Mouse (Mus musculus): ENCODE data around the gene Vmn1r44. TPM values are rescaled to one million over a fixed set of nuclear protein-coding genes. Genes with fewer than 3 reads are reported as not detected.
"Not testable (repeated sequence)": the region's sequence is repeated elsewhere in the genome, so short reads cannot be mapped to it uniquely, and the experiment has no call there.

Gene Vmn1r44
- polyA plus RNA-seq, 1 experiment from 2014 or later = not detected

DNA sequence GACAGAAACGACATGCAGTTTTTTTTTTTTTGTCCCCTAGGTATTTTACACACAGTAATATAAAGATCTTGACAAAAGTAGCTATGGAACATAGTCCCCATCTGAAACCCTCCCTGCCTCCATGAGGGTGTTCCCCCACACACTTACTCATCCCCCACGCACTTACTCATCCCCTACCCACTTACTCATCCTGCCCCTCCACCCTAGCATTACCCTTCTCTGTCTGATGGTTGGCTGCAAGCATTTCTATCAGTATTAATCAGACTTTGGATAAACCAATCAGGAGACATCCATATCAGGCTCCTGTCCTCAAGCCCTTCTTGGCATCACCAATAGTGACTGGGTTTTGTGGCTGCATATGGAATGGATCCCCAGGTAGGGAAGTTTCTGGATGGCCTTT lies 6.5 kb upstream of the Vmn1r44 start:
- Histone ChIP-seq H3K27me3 (ENCODE audit: insufficient read depth, low read length) (no peaks in the 10 kb centered on the region), H3K9me3 (ENCODE audit: low read length) (no peaks in the 10 kb centered on the region), H3K4me1 (ENCODE audit: insufficient read depth) (no peaks in the 10 kb centered on the region), H3K9ac (replicated peaks) (no peak overlapping the region), H3K27ac (ENCODE audit: low read depth) (no peak overlapping the region), H3K4me2 (ENCODE audit: low read depth, low read length) (no peak overlapping the region), H3K36me3 (replicated peaks; ENCODE audit: insufficient read depth, low read length) (no peaks in the 10 kb centered on the region), H3K4me3 (ENCODE audit: low read depth, low read length) (no peak overlapping the region)
- ATAC-seq (no peak), DNase-seq (no peak)
- 56% methylated on average over 2 of the region's 2 CpGs for WGBS (ENCODE audit: insufficient replicate concordance)
- TF ChIP-seq EP300 (IDR thresholded peaks at IDR 0.05; ENCODE audit: low read depth) (no peak), CTCF (IDR thresholded peaks at IDR 0.05; ENCODE audit: low read depth) (no peak)

- DNase-seq (no peak), ATAC-seq (no peak)
- no peak overlapping the region for H3K9ac ChIP-seq (replicated peaks)
- H3K4me2 ChIP-seq (ENCODE audit: low read depth, low read length) = no peak overlapping the region
- H3K36me3 ChIP-seq (replicated peaks; ENCODE audit: insufficient read depth, low read length) = no peaks in the 10 kb centered on the region
- no peaks in the 10 kb centered on the region for H3K27me3 ChIP-seq (ENCODE audit: insufficient read depth, low read length)
- no peaks in the 10 kb centered on the region for H3K9me3 ChIP-seq (ENCODE audit: low read length)
- no peak for TF ChIP-seq CTCF (IDR thresholded peaks at IDR 0.05; ENCODE audit: low read depth)
- no peak for TF ChIP-seq EP300 (IDR thresholded peaks at IDR 0.05; ENCODE audit: low read depth)
- no peaks in the 10 kb centered on the region for H3K4me1 ChIP-seq (ENCODE audit: insufficient read depth)
- H3K4me3 ChIP-seq (ENCODE audit: low read depth, low read length) = no peak overlapping the region
- no peak overlapping the region for H3K27ac ChIP-seq (ENCODE audit: low read depth)
These were observed 2.6 kb upstream of the Vmn1r44 start for GRCm38 (mm10) chr6:89880867-89881266.

GRCm38 (mm10) chr6:89883812-89884211 lies 352 bp downstream of the Vmn1r44 start:
- Histone ChIP-seq H3K9ac (replicated peaks) (no peak overlapping the region), H3K27me3 (ENCODE audit: insufficient read depth, low read length) (no peaks in the 10 kb centered on the region), H3K4me3 (ENCODE audit: low read depth, low read length) (no peak overlapping the region), H3K36me3 (replicated peaks; ENCODE audit: insufficient read depth, low read length) (no peaks in the 10 kb centered on the region), H3K4me1 (ENCODE audit: insufficient read depth) (no peaks in the 10 kb centered on the region), H3K27ac (ENCODE audit: low read depth) (no peak overlapping the region), H3K4me2 (ENCODE audit: low read depth, low read length) (no peak overlapping the region), H3K9me3 (ENCODE audit: low read length) (no peaks in the 10 kb centered on the region)
- DNase-seq (no peak), ATAC-seq (no peak)
- whole genome bisulfite sequencing (ENCODE audit: insufficient replicate concordance) = 39% methylated on average over 2 of the region's 2 CpGs
- no peak for TF ChIP-seq CTCF (IDR thresholded peaks at IDR 0.05; ENCODE audit: low read depth)
- TF ChIP-seq EP300 (IDR thresholded peaks at IDR 0.05; ENCODE audit: low read depth) = no peak

GRCm38 (mm10) chr6:89940498-89940897 lies 57.0 kb downstream of the Vmn1r44 start, which contains the start of gene Vmn1r45:
Gene Vmn1r45 (minus strand): TSS chr6:89940598.
- not testable (repeated sequence) for DNase-seq; H3K27ac ChIP-seq (ENCODE audit: low read depth); H3K4me2 ChIP-seq (ENCODE audit: low read depth, low read length); H3K4me1 ChIP-seq (ENCODE audit: insufficient read depth); H3K27me3 ChIP-seq (ENCODE audit: insufficient read depth, low read length); H3K9ac ChIP-seq (replicated peaks); H3K36me3 ChIP-seq (replicated peaks; ENCODE audit: insufficient read depth, low read length); H3K4me3 ChIP-seq (ENCODE audit: low read depth, low read length); ATAC-seq; H3K9me3 ChIP-seq (ENCODE audit: low read length)
- 72% methylated on average over 2 of the region's 2 CpGs for WGBS (ENCODE audit: insufficient replicate concordance)

DNA sequence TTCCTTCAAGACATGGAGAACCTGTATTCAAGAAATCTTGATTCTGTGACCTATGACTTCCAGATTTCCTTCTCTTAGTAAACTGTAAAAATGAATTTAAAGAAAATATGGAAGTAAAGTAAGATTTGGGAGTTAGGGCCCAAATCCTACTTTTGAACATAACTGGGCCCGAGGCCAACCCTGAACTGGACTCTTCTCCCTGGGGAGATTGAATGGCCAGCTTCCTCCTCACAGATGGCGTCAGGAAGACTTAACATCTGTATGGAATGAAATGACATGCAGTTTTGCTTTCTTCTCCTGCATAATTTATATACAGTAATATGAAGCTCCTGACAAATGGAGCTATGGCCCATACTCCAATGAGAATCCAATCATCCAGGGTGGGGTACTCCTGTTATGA lies 57.5 kb downstream of the Vmn1r44 start:
- WGBS (ENCODE audit: insufficient replicate concordance) = 72% methylated on average over 2 of the region's 2 CpGs
- no peak overlapping the region for H3K4me3 ChIP-seq (ENCODE audit: low read depth, low read length)
- ATAC-seq = no peak

More for the DNA sequence above, 57.5 kb downstream of the Vmn1r44 start:
- no peak overlapping the region for H3K4me2 ChIP-seq (ENCODE audit: low read depth, low read length)
- no peaks in the 10 kb centered on the region for H3K4me1 ChIP-seq (ENCODE audit: insufficient read depth)
- no peaks in the 10 kb centered on the region for H3K27me3 ChIP-seq (ENCODE audit: insufficient read depth, low read length)
- no peak for TF ChIP-seq EP300 (IDR thresholded peaks at IDR 0.05; ENCODE audit: low read depth)
- no peak for TF ChIP-seq CTCF (IDR thresholded peaks at IDR 0.05; ENCODE audit: low read depth)
- H3K36me3 ChIP-seq (replicated peaks; ENCODE audit: insufficient read depth, low read length) = no peaks in the 10 kb centered on the region
- no peak for DNase-seq
- no peak overlapping the region for H3K27ac ChIP-seq (ENCODE audit: low read depth)
- no peaks in the 10 kb centered on the region for H3K9me3 ChIP-seq (ENCODE audit: low read length)
- no peak overlapping the region for H3K9ac ChIP-seq (replicated peaks)

Other genes with a start within 250 kb of the Vmn1r44 start
- 4.2 and 4.6 TPM in 2 replicates for gene Txnrd3, start 239.7 kb upstream of the Vmn1r44 start, polyA plus RNA-seq (2015; fragmentation: Nextera tagmentation; extraction: Ambion mirVana)
- not detected in 2 replicates for gene Vmn1r40, start 176.1 kb upstream of the Vmn1r44 start, polyA plus RNA-seq (2015; fragmentation: Nextera tagmentation; extraction: Ambion mirVana)
- gene Vmn1r41, start 142.9 kb upstream of the Vmn1r44 start, polyA plus RNA-seq (2015; fragmentation: Nextera tagmentation; extraction: Ambion mirVana) = not detected in 2 replicates
- not detected in 2 replicates for gene Vmn1r42, start 7.2 kb upstream of the Vmn1r44 start, polyA plus RNA-seq (2015; fragmentation: Nextera tagmentation; extraction: Ambion mirVana)
- not detected in 2 replicates for gene Vmn1r43, start 7.2 kb upstream of the Vmn1r44 start, polyA plus RNA-seq (2015; fragmentation: Nextera tagmentation; extraction: Ambion mirVana)
- not detected in 2 replicates for gene Vmn1r45, start 56.9 kb downstream of the Vmn1r44 start, polyA plus RNA-seq (2015; fragmentation: Nextera tagmentation; extraction: Ambion mirVana)
- not detected in 2 replicates for gene Vmn1r46, start 85.7 kb downstream of the Vmn1r44 start, polyA plus RNA-seq (2015; fragmentation: Nextera tagmentation; extraction: Ambion mirVana)
- gene Vmn1r47, start 132.5 kb downstream of the Vmn1r44 start, polyA plus RNA-seq (2015; fragmentation: Nextera tagmentation; extraction: Ambion mirVana) = not detected in 2 replicates
- not detected in 2 replicates for gene Vmn1r48, start 153.2 kb downstream of the Vmn1r44 start, polyA plus RNA-seq (2015; fragmentation: Nextera tagmentation; extraction: Ambion mirVana)
- not detected in 2 replicates for gene Vmn1r49, start 194.8 kb downstream of the Vmn1r44 start, polyA plus RNA-seq (2015; fragmentation: Nextera tagmentation; extraction: Ambion mirVana)
- gene Vmn1r50, start 217.8 kb downstream of the Vmn1r44 start, polyA plus RNA-seq (2015; fragmentation: Nextera tagmentation; extraction: Ambion mirVana) = not detected in 2 replicates
- not detected in 2 replicates for gene Vmn1r51, start 238.9 kb downstream of the Vmn1r44 start, polyA plus RNA-seq (2015; fragmentation: Nextera tagmentation; extraction: Ambion mirVana)